Mouse (Mus musculus) embryo, embryonic 11.5 days (tissue): ENCODE results near the gene Plau.

Experiments used
- DNase-seq: peaks from one replicate; pipeline ENCODE4 v3.0.0-alpha.2; 2012; ENCODE audit warnings: low read depth, low spot score

The Plau gene

DNA sequence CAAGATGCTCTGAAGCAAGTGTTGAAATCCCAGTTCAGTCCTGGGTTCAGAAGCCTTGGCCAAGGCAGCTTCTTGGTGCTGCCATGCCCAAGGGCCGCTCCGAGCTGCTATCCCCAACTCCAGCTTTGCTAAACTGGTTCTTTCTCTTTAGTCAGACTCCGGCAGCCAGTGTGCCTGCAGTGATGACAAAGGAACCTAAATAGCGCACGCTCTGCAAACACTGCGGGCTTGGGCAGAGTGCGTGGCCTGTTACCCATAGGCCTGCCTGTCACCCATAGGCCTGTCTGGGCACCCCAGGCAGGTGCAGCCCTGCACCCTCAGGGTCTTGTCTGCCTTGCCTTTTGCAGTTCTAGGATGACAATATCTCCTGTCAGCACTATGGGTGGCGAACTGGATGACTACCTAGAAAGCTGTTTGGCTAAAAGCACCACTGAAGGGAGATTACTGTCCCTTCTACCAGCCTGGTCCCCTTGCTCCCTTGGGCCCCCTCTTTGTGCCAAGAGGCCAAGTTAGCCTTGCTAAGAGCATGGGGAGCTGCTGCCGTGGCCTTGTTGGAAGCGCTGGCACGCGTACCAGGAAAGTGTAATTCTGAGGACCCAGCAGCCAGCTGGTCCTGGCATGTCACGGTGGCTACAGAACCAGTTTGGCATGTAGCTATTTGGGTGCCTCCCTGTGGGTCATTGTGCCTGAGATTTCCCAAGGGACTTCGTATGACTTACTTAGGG is 30.2 kb upstream of the Plau start:
- no peak for DNase-seq

GRCm38 (mm10) chr14:20809349-20809748 is 27.1 kb upstream of the Plau start:
- DNase-seq, result no peak

- no peak for DNase-seq
Measured at GRCm38 (mm10) chr14:20809820-20810219, 26.6 kb upstream of the Plau start.

DNA sequence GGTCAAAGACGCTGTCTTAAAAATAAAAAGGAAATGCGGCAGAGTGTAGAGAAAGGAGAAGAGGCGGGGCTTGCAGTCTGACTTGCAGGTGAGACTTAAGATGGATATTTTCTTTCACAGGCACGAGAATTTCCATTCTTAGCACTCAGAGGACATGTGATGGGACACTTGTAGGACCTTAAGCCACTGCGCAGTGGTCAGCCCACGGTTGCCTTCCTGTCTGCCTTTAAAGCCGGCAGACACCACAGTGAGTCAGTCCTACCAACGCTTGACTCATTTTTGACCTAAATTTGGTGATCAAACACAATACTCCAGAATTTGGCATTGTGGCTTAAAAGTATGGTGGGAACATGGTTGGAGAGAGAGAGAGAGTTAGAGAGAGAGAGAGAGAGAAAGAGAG is 25.2 kb upstream of the Plau start:
- DNase-seq, result no peak

DNA sequence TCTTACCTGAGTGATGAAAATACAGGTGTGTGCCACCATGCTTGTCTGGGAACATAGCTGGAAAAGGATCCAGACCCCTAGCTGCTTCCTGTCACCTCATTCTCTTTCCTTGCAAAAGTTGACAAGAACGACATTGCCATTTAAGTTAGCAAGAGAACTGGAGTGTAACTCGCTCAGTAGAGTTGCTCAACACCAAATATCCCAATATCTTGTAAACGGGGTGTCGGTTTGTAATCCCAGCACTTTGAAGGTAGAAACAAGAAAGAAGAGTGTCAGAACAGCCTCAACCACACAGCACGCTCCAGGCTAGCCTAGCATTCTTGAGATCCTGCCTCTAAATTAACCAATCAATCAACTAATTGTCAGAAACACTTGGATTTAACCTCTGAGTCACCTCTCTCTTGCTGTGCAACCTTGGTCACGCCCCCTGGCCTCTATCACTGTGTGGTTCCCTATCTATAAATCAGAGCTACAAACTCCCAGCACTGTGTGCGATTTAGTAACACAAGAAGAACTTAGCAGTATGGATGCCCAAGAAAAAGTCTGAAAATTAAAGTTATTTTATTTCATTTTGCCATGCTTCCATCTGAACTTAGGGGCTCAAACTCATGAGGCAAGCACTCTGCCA is 24.6 kb upstream of the Plau start:
- DNase-seq, result no peak

DNA sequence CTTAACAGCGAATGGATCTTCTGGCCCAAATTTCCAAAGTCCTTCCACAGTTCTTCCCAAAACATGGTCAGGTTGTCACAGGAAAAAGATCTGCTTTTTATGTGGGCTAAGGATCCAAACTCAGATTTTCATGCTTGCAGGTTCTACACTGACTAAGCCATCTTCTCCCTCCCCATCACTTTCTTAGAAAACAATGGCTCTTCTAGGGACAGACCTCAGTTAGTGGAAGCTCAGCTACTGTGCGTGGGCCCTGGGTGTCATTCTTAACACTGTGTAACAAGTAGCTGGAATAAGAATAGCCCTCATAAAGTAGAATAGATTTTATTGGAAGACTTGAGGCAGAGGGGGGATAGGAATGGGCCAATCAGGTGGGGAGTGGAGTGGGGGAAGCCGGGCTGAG is 21.0 kb upstream of the Plau start:
- DNase-seq, result no peak

GRCm38 (mm10) chr14:20824517-20824916 is 11.9 kb upstream of the Plau start:
- no peak for DNase-seq

DNA sequence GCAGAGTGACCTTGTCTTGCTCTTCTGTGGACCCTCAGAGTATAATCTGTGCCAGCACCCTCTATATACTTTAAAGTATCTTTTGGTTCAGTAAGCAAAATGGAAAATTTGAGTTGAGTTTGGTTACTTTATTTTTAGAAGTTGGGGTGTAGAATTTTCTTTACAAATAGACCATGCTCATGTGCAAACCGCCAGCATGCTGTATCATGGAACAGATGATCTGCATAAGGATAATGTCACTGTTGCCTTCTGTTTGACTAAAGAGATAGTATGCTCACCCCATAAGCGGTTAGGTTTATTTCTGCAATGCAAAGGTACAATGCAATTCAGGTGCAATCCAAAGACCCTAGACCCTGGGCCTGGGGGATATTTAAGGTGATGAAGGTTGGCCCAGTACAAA is 10.9 kb upstream of the Plau start:
- no peak for DNase-seq

DNA sequence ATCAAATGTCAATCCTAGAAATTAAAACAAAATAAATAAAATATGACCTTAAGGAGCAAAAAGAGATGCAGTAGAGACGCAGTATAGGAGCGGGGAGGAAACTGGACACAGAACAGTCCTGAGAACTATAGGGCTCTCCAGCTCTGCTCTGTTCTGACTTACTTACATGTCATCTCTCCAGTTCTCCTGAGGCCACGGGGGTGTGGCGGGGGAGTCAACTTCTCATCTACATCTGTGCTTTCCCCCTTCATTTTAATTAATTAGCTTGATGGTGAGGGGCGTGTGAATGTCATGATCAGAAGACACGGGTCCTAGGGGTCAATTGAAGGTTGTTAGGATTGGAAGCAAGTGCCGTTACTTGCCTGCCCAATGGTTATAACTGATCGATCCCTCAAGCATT is 9.4 kb upstream of the Plau start:
- no peak for DNase-seq

- no peak for DNase-seq
Measured at GRCm38 (mm10) chr14:20827491-20827890, 9.0 kb upstream of the Plau start.

DNA sequence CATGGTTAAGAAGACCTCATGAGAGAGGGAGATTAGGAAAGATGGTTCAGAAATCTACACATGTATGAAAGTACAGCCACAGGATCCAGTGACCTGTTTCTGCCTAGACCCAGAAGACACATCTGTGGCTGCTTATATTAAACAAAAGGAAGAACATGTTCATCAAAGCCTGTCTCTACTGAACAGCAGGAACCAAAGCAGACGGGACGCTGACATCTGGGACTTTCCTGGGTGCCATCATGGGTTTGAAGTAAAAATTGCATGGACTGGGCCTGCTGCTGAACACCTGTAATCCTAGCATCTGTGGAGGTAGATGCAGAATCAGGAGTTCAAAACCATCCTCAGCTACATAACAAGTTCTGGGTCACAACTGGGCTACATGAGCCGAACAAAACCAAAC is 7.9 kb upstream of the Plau start:
- DNase-seq, result no peak

GRCm38 (mm10) chr14:20829523-20830366 is 6.7 kb upstream of the Plau start:
- no peak for DNase-seq

DNA sequence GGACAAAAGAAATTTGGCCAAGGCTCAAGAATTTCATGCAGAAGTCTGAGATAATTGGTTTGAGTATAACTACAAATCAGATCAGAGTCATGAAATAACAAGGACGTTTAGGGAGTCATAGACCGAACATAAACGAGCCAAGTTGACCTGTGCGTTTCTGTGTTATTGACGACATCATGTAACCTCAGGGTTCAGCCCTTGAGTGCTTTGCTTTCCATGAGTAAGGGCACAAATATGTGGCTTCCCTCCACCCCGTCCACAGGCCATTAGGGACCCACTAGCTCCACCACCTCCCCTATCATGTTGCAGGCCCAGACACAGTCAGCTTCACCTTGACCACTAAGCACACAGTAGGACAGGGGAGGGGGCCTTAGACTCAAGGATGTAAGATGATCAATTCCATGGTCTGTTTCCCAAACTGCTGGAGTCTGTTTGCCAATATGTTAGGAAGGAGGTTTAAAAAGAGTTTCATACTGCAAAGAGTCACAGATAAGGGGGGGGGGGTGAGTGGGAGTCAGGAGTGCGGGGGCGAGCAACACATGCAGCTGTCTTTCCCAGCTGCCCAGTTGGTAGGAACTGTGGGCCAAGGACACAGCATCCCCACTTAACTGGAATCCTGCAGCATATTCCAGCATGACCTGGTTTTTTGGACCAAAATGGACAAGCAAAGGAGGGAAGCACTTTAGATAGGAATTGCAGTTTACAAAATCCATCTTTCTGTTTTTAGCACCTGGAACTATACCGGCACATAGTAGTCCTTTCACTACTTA is 5.1 kb upstream of the Plau start:
- no peak for DNase-seq

DNA sequence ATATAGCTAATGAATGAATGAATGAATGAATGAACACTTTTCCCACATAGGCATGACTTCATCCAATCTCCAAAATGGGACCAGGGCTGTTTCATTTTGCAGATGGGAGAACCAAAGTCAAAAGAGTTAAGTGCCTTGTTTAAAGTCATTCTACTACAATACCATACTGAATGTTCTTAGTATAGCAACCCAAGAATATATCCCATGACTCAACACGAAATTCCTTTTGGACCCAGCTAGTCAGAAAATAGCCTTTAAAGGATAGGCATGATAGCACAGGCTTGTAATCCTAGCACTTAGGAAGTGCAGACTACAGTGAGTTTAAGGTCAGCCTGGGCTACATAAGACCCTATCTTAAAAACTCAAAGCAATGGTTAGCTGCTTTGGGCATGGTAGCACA is 4.5 kb upstream of the Plau start:
- no peak for DNase-seq

GRCm38 (mm10) chr14:20833525-20833924 is 2.9 kb upstream of the Plau start:
- DNase-seq, result no peak

DNA sequence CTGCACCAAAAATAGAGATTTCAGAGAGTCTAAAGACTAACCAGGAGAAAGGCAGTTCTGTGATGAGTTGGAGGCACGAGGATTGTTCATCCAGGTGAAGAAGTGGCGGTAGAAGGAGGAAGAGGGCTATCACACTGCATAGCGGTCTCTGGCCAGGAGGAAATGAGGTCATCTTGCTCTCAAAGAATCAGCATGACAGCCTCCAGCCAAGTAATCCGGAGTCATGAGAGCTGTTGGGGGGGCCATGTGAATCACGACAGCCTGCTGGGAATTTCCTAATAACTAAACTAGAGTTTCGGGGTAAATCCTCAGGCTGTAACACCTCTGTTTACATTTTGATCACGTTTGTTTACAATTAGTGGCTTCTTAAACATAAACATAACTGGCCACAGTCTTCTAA is 2.3 kb upstream of the Plau start:
- no peak for DNase-seq

DNA sequence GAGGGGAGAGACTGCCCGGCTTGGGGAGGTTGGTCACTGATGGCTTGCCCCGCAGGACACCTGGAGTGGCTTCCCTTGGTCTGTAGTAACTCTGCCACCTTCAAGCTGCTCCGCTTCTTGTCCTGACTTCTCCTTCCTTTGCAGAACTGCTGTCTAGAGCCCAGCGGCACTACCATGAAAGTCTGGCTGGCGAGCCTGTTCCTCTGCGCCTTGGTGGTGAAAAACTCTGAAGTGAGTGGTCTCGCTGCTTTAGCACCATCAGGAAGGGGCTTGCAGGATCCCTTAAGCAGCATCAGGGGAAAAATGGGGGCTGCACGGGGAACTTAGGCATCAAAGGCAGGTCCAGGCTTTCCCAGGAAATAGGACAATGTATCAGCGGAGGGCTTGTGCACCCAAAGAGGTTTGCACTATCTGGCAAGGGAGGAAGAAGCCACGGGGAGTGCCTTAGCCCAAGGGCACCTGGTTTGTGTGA is 481 bp downstream of the Plau start:
- DNase-seq, result no peak

DNA sequence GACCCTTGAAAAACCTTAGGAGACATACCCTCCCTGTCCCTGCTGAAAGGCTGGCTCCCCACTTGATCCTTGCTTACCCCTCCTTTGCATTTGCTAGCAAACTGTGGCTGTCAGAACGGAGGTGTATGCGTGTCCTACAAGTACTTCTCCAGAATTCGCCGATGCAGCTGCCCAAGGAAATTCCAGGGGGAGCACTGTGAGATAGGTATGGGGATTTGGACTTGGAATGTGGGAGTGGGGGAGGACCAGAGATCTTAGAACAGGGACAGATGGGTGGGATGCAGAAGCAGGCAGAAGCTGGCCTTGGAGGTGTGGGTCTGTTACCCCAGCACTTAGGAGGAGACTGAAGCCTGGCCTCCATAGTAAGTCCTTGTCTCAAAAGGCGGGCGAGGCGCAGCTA is 1.2 kb downstream of the Plau start:
- no peak for DNase-seq

DNA sequence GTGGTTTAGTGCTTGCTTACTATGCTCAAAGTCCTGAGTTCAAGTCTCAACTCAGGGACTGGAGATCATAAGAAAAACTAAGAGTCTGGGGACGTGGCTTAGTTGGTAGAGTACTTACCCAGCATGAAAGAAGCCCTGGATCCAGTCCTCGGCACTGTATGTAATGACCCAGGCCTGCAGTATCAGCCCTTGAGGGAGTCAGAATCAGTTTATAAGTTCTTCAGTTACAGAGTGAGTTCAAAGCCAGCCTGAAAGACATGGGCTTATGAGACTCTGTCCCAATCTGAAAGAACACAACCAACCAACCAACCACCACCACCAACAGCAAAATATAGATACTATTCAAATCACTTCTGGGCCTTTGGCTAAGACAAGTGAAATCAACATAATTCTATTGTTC is 5.1 kb downstream of the Plau start:
- DNase-seq, result no peak

- DNase-seq, result no peak
Measured at GRCm38 (mm10) chr14:20842629-20843028, 6.2 kb downstream of the Plau start.

- DNase-seq, result no peak
Measured at GRCm38 (mm10) chr14:20844126-20844525, 7.7 kb downstream of the Plau start.
